Mouse (Mus musculus): ENCODE data around the gene Sp7.

The Sp7 gene

DNA sequence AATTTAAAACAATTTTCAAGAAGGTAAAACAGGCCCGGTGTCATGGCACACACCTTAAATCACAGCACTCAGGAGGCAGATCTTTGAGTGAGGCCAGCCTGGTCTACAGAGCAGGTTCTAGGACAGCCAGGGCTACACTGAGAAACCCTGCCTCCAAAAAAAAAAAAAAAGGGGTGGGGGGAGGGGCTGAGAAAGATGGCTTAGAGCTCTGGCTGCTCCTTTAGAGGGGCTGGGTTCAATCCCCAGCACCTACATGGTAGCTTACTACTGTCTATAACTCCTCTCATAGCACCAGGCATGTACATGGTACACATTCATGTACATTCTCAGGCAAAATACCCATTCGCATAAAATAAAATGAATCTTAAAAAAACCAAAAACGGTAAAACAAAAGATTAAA is 22.5 kb downstream of the Sp7 start:
- no peak for DNase-seq (ENCODE audit: low spot score)

DNA sequence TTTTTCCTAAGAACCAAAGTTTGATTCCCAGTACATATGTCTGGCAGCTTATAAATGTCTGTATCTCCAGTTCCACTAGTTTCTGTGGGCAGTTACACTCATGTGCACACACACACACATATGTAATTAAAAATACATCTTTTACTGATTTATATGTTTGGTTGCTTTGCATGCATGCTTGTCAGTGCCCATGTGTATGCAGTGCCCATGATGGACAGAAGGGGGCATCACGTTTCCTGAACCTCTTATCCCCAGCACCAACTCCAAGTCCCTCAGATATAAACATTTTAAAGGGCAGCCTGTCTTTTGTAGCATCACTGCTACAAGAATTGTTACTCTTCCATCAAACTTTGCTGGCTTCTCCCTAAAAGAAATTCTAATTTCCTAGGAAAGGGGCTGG is 25.4 kb downstream of the Sp7 start:
- peak; percentile 75 for DNase-seq (ENCODE audit: low spot score)

DNA sequence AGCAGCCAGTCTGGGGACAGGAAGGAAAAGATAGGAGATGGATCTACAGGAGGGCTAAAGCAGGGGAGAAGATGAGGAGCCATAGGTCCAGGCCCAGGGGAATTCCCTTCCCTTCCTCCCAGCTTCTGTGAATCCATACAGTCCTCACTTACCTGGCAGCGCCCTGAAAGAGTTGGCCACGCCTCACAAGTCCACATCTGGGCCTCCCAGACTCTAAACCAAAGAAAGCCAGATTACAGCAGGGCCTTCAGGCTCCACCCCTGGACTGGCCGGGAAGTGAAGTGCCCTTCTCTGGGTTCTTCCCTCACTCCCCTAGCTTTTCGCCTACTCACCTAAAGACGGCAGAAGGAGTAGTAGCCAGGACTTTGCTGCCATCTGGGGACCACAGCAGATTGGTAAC is 27.4 kb downstream of the Sp7 start:
- no peak for DNase-seq (ENCODE audit: low spot score)

DNA sequence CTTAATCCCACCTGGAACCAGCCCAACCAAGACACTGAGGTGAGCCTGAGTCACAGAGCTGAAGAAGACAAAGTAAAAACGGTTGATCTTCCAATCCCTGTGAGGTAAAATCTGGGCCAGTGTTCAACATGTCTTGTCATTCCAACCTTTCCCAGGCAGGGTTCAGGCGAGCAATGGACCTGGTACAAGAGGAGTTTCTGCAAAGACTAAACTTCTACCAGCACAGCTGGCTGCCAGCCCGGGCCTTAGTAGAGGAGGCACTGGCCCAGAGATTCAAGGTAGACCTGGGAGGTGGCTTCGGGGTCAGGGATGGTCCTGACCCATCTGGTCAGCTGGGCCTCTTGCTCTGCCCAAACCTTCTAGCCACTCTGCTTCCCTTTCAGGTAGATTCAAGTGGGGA is 30.0 kb downstream of the Sp7 start:
- DNase-seq (ENCODE audit: low spot score) = no peak

DNA sequence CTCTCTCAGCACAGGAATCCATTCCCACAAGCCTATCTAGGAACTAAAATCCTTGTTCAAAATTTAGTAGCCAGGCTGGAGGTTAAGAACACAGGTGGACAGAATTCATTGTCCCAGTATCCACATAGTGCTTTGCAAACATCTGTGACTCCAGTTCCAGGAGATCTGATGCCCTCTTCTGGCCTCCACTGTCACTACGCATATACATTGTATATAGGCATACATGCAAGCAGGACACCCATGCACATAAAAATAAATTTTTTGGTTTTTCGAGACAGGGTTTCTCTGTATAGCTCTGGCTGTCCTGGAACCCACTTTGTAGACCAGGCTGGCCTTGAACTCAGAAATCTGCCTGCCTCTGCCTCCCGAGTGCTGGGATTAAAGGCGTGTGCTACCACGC is 31.1 kb downstream of the Sp7 start:
- DNase-seq (ENCODE audit: low spot score) = peak; percentile 56

DNA sequence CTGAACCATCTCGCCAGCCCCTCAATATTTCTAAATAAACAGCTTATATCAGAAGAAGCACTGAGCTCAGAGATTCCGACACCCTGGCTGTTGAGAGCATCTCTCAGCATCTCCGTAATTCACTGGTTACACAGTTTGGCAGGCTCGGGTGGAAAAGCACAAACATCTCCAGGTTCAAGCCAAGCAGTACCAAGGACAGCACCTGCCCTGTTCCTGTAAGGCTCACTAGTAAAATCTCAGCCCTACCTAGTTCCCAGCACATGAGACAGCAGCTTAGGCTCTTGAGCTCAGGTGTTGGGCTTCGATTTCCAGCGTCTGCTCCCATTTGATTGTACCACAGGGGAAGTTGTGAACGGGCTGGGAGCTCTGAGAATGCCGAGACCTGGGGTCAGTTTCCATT is 31.7 kb downstream of the Sp7 start:
- DNase-seq (ENCODE audit: low spot score) = no peak

DNA sequence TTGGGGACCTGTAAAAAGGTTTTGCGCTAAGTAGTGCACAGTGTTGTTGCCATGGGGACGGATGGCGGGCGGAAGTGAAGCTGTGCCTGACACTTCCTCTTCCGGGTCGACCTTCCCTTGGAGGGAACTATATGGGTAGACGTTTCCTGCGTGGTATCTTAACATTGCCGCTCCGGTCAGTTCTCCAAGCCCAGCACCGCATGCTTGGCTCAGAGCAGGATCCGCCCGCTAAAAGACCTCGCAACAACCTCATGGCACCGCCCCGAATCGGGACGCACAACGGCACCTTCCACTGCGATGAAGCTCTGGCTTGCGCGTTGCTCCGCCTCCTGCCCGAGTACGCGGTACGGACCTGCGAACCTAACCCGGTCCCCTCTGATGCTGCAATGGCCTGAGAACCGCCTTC is 35.4 kb downstream of the Sp7 start, which contains the start of gene Myg1:
Myg1 (plus strand) TSS at position 100 of the 406 bp plus-strand sequence.
- DNase-seq (ENCODE audit: low spot score) = peak; percentile 95

DNA sequence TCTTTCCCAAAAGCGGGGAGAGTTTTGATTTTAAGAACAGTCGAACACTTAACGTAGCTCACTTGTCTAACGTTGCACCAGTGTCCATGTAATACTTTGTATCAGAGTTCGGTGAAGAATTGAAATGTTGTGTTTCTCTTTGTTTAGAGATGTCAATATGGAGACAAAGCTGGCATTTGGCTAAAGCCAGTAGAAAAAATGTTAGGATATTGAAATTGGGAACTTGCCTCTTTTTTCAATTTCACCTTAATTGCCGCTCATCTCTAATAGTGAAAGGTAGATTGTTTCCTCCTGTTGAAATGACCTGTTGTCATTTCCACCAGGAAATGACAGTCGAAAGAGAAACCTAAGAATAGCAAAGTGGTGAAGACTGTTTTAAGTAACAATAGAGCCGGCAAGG is 40.1 kb downstream of the Sp7 start:
- DNase-seq (ENCODE audit: low spot score) = no peak

DNA sequence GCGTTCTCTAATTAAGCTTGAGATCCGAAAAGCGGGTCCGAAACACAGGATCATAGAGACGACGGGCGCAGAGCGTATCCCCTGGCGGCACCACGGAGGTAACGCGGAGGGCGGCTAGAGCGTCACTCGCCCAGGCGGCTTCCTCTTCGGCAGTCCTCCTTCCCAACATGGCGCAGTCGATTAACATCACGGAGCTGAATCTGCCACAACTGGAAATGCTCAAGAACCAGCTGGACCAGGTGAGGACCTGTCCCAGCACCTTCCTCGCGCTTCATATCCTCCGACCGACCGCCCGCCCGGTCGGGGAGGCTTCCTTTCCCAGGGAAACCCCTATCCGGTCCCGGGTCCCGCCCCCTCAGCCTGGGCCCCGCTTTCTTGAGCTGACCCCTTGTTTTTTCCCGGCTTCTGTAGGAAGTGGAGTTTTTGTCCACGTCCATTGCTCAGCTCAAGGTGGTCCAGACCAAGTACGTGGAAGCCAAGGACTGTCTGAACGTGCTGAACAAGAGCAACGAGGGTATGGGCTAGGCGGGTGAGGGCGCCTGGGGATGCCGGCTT is 40.9 kb downstream of the Sp7 start, which contains the start of gene Pfdn5:
Pfdn5 (plus strand) TSS at position 95 of the 555 bp plus-strand sequence.
- DNase-seq (ENCODE audit: low spot score) = peak; percentile 93

DNA sequence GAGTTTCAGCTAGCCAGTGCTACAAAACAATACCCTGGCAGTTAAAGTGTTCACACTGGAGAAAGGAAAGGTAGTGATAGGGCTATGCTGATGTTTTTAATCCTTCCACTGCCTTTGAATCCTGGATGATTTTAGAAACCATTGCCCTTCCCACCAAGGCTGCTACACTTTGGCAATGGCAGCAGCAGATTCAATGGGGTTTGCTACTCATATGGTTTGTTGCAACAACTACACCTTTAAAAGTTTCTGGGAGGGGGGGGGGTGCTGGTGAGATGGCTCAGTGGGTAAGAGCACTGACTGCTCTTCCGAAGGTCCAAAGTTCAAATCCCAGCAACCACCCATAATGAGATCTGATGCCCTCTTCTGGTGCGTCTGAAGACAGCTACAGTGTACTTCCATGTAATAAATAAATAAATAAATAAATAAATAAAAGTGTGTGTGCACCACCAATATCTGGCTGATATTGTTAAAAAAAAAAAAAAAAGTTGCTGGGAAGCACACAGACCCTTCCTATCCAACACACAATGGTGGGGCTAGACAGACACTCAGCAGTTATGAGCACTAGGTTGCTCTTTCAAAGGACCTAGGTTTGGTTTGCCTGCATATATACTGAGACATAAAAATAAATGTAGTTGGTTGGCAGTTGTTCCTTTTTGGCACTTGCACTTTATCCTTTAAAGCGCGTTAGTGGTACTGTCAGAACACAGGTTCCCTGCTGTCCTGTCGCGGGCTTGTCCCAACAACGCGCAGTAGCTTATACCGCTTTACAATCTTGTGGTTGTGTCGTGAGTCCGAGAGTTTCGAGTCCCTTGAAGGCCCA is 42.1 kb downstream of the Sp7 start:
- no peak for DNase-seq (ENCODE audit: low spot score)

DNA sequence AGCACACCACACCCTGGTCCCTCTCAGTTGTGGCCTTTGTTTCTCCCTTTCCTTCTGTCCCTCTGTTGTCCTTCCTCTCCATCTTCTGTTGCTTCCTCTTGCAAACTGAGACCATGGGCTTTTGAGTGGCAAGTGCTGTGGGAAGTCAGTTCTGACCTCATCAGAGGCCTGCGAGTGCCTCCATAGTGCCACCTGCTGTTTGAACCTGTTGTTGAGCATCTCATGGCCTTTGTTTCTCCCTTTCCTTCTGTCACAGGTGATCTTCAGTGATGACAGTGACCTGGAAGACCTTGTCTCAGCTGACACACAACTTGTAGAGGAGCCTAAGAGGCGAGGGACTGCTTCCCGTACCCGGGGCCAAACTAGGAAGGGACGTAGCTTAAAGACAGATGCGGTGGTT is 50.7 kb downstream of the Sp7 start:
- DNase-seq (ENCODE audit: low spot score) = peak; percentile 68

DNA sequence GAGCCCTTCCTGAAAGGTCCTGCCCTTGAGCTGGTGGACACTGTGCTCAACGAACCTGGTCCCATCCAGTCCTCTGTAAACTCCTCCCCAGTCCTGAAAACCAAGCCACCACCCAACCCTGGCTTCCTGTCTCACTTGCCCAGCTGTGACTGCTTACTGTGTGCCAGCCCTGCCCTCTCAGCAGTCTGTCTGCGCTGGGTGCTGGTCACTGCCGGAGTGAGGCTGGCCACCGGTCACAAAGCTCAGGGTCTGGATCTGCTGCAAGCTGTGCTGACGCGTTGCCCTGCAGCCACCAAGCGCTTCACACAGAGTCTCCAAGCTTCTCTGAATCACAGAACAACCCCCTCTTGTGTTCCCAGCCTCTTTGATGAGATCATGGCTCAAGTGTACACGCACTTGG is 51.7 kb downstream of the Sp7 start:
- no peak for DNase-seq (ENCODE audit: low spot score)

DNA sequence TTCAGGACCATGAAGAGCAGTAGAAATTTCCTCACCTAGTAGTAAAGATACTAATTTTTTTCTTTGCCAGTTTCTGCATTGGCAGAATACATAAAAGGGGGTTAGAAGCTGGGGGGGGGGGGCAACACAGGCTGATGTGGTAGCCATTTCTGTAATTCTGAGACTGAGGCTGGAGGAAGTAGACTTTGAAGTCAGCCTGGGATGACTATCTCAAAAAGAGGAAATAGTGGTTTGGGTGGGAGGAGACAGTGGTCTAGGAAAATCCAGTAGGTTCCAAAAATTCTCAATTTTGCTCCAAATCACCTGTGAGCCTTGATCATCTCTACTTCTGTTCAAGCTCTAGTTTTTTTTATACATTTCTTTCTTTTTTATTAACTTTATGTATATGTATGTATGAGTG is 55.5 kb downstream of the Sp7 start:
- DNase-seq (ENCODE audit: low spot score) = no peak

DNA sequence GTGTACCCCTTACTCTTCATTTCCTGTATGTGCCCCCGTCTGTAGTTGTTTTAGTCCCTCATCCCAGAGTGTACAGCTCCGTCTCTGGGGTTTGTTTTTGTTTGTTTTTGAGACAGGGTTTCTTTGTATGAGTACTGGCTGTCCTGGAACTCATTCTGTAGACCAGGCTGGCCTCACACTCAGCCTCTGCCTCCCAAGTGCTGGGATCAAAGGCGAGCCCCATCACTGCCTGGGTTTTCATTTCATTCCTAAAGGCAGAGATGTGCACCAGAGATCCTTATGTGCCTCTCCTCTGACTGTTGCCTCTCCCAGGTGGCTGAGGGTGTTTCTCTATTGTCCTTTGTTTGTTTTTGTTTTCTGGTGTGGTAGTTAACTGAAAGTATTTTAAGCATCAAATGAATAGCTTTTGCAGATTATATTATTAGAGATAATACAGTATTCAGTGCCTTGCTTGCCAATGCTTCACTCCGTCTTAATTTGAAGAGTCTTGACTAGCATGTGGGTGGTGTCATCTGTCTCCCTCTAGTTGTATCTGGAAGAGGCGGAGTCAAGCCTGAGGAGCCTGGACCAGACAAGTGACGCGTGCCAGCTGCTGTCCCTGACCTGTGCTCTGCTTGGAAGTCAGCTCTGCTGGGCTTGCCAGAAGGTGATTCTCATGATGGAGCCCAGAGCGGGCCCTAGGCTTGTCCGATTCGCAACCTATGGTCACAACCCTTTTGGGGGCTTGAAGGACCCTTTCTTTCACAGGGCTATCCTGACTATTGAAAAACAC is 56.7 kb downstream of the Sp7 start:
- DNase-seq (ENCODE audit: low spot score) = peak; percentile 12

DNA sequence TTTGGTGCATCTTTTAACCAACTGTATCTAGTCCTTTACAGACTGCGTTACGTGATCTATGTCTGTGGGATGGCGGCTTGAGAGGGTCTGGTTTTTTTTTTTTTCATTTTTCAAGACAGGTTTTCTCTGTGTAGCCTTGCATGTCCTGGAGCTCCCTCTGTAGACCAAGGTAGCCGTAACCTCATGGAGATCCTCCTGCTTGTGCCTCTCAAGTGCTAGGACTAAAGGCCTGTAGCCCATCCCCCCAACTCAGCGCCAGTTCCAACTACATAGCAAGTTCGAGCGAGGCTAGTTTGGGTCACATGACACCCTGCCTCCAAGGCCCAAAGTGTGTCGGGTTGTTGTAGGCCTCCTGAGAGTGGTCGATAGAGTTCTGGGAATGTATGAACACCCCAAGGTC is 58.3 kb downstream of the Sp7 start:
- no peak for DNase-seq (ENCODE audit: low spot score)

Measured in embryo, embryonic 10.5 days (tissue).